Mouse (Mus musculus) cerebellum, postnatal 14 days (tissue): Measurements from ENCODE around the gene Ifitm1.
"Not testable (repeated sequence)": the region's sequence is repeated elsewhere in the genome, so short reads cannot be mapped to it uniquely, and the experiment has no call there.

Experiments
- DNase-seq, 2 experiments: peaks; one replicate each; pipeline ENCODE4 v3.0.0; 2021; ENCODE audit warnings: mixed read lengths in 2 of 2

The Ifitm1 gene

DNA sequence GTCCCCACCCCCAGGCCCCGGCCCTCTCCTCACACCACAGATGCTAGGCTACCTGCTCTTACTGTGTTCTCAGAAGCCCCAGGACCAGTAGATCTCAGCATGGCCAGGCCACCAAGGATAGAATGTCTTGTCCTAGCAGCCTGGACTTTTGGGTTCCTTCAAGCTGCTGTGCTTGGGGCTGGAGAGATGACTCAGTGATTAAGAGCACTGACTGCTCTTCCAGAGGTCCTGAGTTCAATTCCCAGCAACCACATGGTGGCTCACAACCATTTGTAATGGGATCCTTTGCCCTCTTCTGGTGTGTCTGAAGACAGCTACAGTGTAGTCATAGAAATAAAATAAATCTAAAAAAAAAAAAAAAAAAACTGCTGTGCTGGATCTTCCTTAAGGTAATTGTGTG is 50.8 kb downstream of the Ifitm1 start, which contains the start of gene Ifitm6:
Gene Ifitm6 (minus strand): TSS at position 101 of the 400 bp plus-strand sequence.
- DNase-seq: not testable (repeated sequence)

DNA sequence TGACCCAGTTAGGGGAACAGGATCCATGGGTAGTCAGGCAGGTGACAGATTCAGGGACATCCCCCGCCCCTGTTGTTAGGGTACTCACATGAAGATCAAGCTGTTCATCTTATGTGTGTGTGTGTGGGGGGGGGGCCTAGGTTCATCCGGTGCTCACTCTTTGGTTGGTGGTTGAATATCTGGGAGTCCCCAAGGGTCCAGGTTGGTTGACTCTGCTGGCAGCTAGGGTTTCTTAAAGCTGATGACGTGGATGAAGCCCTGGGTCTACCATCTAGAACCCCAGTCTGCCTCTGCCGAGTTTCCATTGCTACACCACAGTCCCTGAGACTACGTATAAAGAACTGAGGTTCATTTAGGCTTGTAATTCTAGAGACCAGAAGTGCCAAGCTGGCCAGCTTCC is 52.0 kb downstream of the Ifitm1 start:
- DNase-seq: no peak
